Mouse (Mus musculus) myocyte (in vitro differentiated cells): ENCODE measurements at regions not wholly inside any gene's neighbourhood (a gene's known extent, or its start where the extent isn't known, plus 50 kb on each side); places are given as distances from the start of the nearest gene placed in this dataset.

Source experiments
- H3K27me3 ChIP-seq: one replicate; pipeline ENCODE4 v1.6.1; 2011; ENCODE audit not compliant: control insufficient read depth, insufficient read depth, insufficient read length
- H3K36me3 ChIP-seq: one replicate; pipeline ENCODE4 v1.6.1; 2011; ENCODE audit not compliant: control insufficient read depth, insufficient read depth
- H3K4me2 ChIP-seq: one replicate; pipeline ENCODE4 v1.6.1; 2011; ENCODE audit warnings: low read depth, control low read depth
- H3K4me3 ChIP-seq: one replicate; pipeline ENCODE4 v1.5.1; 2011; ENCODE audit warnings: mild to moderate bottlenecking, control low read depth, moderate library complexity
- H3K79me2 ChIP-seq: one replicate; pipeline ENCODE4 v1.6.1; 2011; ENCODE audit not compliant: control insufficient read depth, insufficient read depth
- H3ac ChIP-seq: one replicate; pipeline ENCODE4 v1.6.1; 2011; ENCODE audit not compliant: control insufficient read depth, insufficient read length
- CEBPB ChIP-seq: IDR thresholded peaks from 2 replicates; pipeline ENCODE4 v1.6.1; 2011; ENCODE audit warnings: mild to moderate bottlenecking, moderate library complexity; ENCODE audit not compliant: poor library complexity, insufficient read depth, severe bottlenecking
- E2F4 ChIP-seq: IDR thresholded peaks from one replicate; pipeline ENCODE4 v1.6.1; 2011; ENCODE audit warnings: mild to moderate bottlenecking, control low read depth, moderate library complexity; ENCODE audit not compliant: insufficient read depth
- MAX ChIP-seq: IDR thresholded peaks from one replicate; pipeline ENCODE4 v1.6.1; 2011; ENCODE audit warnings: low read depth, mild to moderate bottlenecking, control low read depth
- MYOD1 ChIP-seq, 3 experiments: IDR thresholded peaks; one replicate each; pipeline ENCODE4 v1.6.1; 2011; ENCODE audit warnings: control low read depth in 2 of 3, low read depth in 2 of 3, mild to moderate bottlenecking in 2 of 3, moderate library complexity in 1 of 3; ENCODE audit not compliant: insufficient read length in 2 of 3, control insufficient read depth in 1 of 3
- MYOG ChIP-seq, 3 experiments: IDR thresholded peaks; one replicate each; pipeline ENCODE4 v1.6.1; 2011; ENCODE audit warnings: control low read depth in 2 of 3, low read depth in 2 of 3, mild to moderate bottlenecking in 2 of 3; ENCODE audit not compliant: insufficient read length in 2 of 3, control insufficient read depth in 1 of 3, insufficient read depth in 1 of 3
- POLR2A ChIP-seq: IDR thresholded peaks from one replicate; pipeline ENCODE4 v1.6.1; 2011; ENCODE audit warnings: low read depth, mild to moderate bottlenecking, control low read depth, moderate library complexity; ENCODE audit not compliant: insufficient read length
- POLR2AphosphoS2 ChIP-seq: IDR thresholded peaks from one replicate; pipeline ENCODE4 v1.6.1; 2011; ENCODE audit warnings: low read depth, control low read depth; ENCODE audit not compliant: insufficient read length
- REST ChIP-seq: IDR thresholded peaks from one replicate; pipeline ENCODE4 v1.6.1; 2011; ENCODE audit warnings: mild to moderate bottlenecking, control low read depth, moderate library complexity; ENCODE audit not compliant: insufficient read depth, insufficient read length
- SRF ChIP-seq: IDR thresholded peaks from one replicate; pipeline ENCODE4 v1.6.1; 2011; ENCODE audit warnings: low read depth; ENCODE audit not compliant: control insufficient read depth, insufficient read length
- TCF12 ChIP-seq: IDR thresholded peaks from one replicate; pipeline ENCODE4 v1.6.1; 2011; ENCODE audit warnings: mild to moderate bottlenecking, control low read depth; ENCODE audit not compliant: poor library complexity, insufficient read depth, severe bottlenecking
- TCF3 ChIP-seq: IDR thresholded peaks from one replicate; pipeline ENCODE4 v1.6.1; 2011; ENCODE audit warnings: low read depth, control low read depth; ENCODE audit not compliant: insufficient read length
- USF1 ChIP-seq: IDR thresholded peaks from one replicate; pipeline ENCODE4 v1.6.1; 2011; ENCODE audit warnings: low read depth, mild to moderate bottlenecking, control low read depth, moderate library complexity

DNA sequence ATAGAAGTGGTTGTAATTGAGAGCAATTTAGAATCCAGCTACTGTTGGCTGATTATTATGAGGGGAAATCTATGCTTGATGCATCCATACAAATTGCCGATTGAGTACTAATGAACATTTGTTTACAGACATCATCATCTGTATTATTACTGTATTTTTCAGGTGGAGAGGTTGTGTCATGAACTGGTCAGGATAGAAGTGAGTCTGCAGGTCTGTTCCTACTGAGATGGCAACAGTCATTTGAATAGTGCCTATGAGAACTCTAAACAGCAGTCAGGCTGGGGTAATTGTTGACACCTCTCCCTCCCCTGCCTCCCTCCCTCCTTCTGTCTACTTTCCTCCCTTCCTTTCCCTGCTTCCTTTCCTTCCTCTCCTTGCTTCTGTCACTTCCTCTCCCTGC lies 429.0 kb downstream of the Cd109 start:
- no peaks in the 10 kb centered on the region for H3K36me3 ChIP-seq
- no peak overlapping the region for H3K4me2 ChIP-seq
- H3ac ChIP-seq = no peak overlapping the region
- TF ChIP-seq POLR2AphosphoS2 (no peak), POLR2A (no peak), USF1 (no peak), TCF3 (no peak), MYOD1 (IDR thresholded peaks at IDR 0.05; ENCODE audit: control insufficient read depth in 1 of 3, insufficient read length in 2 of 3, low read depth in 2 of 3) (no peak), TCF12 (no peak), SRF (no peak), CEBPB (no peak), MYOG (IDR thresholded peaks at IDR 0.05; ENCODE audit: control insufficient read depth in 1 of 3, insufficient read depth in 1 of 3, insufficient read length in 2 of 3, low read depth in 2 of 3) (no peak), MAX (no peak), E2F4 (no peak), REST (no peak)
- no peak overlapping the region for H3K4me3 ChIP-seq
- H3K79me2 ChIP-seq = no peaks in the 10 kb centered on the region
- no peaks in the 10 kb centered on the region for H3K27me3 ChIP-seq

DNA sequence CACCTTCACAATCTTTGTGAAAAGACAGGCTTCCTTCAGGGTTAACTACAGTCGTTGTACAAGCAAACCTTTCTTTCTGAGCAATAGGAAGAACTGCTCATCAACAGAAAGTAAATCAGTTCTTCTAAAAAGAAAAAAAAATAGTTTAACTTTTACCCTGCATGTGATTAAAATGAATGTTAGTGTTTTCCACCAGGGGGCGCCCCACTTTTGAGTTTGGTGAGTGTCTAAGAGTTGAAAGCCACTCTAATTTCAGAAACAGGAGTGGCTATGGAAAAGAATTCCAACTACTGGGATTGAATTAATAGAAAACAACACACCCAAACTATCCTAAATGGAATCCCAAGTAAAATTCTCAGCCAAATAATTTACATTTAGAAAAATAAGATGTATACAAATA lies 430.0 kb downstream of the Cd109 start:
- Histone ChIP-seq H3K4me2 (no peak overlapping the region), H3K79me2 (no peaks in the 10 kb centered on the region), H3ac (no peak overlapping the region), H3K4me3 (no peak overlapping the region), H3K27me3 (no peaks in the 10 kb centered on the region), H3K36me3 (no peaks in the 10 kb centered on the region)
- TF ChIP-seq SRF (no peak), POLR2A (no peak), MYOD1 (IDR thresholded peaks at IDR 0.05; ENCODE audit: control insufficient read depth in 1 of 3, insufficient read length in 2 of 3, low read depth in 2 of 3) (no peak), MAX (no peak), TCF12 (no peak), TCF3 (no peak), E2F4 (no peak), CEBPB (no peak), USF1 (no peak), REST (no peak), MYOG (IDR thresholded peaks at IDR 0.05; ENCODE audit: control insufficient read depth in 1 of 3, insufficient read depth in 1 of 3, insufficient read length in 2 of 3, low read depth in 2 of 3) (no peak), POLR2AphosphoS2 (no peak)

- H3K27me3 ChIP-seq = no peaks in the 10 kb centered on the region
- no peaks in the 10 kb centered on the region for H3K79me2 ChIP-seq
- no peak overlapping the region for H3ac ChIP-seq
- no peak overlapping the region for H3K4me3 ChIP-seq
- no peak overlapping the region for H3K4me2 ChIP-seq
- no peaks in the 10 kb centered on the region for H3K36me3 ChIP-seq
- TF ChIP-seq E2F4 (no peak), MYOD1 (IDR thresholded peaks at IDR 0.05; ENCODE audit: control insufficient read depth in 1 of 3, insufficient read length in 2 of 3, low read depth in 2 of 3) (no peak), TCF12 (no peak), REST (no peak), POLR2A (no peak)
These were observed 456.6 kb downstream of the Cd109 start for GRCm38 (mm10) chr9:79071961-79072360.

DNA sequence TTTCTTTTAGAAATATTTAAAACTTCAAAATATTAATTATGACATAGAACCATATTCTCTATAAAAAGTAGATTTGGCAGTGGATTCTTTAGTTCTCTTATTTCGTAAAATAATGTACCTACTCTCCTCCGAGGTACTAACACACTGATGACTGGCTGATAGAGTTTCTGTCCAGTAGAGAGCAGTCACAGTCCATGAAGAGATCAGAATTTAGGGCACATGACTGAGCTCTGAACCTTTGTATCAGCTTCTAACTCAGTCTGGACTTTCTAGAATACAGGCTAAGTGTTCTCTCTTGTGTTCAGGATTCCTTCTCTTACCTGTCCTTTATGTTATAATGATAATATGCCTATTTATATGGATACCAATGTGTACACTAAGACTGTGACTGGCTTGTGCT lies 494.3 kb downstream of the Cd109 start:
- no peaks in the 10 kb centered on the region for H3K36me3 ChIP-seq
- H3K79me2 ChIP-seq = no peaks in the 10 kb centered on the region
- H3K4me3 ChIP-seq = no peak overlapping the region
- no peak overlapping the region for H3K4me2 ChIP-seq
- H3ac ChIP-seq = no peak overlapping the region
- H3K27me3 ChIP-seq = no peaks in the 10 kb centered on the region
- no peak for TF ChIP-seq MAX
- peak; percentile 58 for TF ChIP-seq USF1

- no peak overlapping the region for H3K4me3 ChIP-seq
These were observed 496.0 kb downstream of the Cd109 start for GRCm38 (mm10) chr9:79111326-79111725.

More at GRCm38 (mm10) chr9:79111326-79111725, 496.0 kb downstream of the Cd109 start:
- Histone ChIP-seq H3K36me3 (no peaks in the 10 kb centered on the region), H3K4me2 (no peak overlapping the region), H3K27me3 (no peaks in the 10 kb centered on the region), H3K79me2 (no peaks in the 10 kb centered on the region), H3ac (no peak overlapping the region)
- TF ChIP-seq TCF12 (no peak), MYOG (IDR thresholded peaks at IDR 0.05; ENCODE audit: control insufficient read depth in 1 of 3, insufficient read depth in 1 of 3, insufficient read length in 2 of 3, low read depth in 2 of 3) (no peak), MYOD1 (IDR thresholded peaks at IDR 0.05; ENCODE audit: control insufficient read depth in 1 of 3, insufficient read length in 2 of 3, low read depth in 2 of 3) (no peak), SRF (no peak), POLR2A (no peak), CEBPB (no peak), MAX (no peak), POLR2AphosphoS2 (no peak), TCF3 (no peak), USF1 (no peak), E2F4 (no peak), REST (no peak)
